Mouse (Mus musculus): ENCODE measurements around the gene Snx1.

Snx1 gene

GRCm38 (mm10) chr9:66063446-66063845 is 62.9 kb downstream of the Snx1 start:
- H3K4me3 ChIP-seq (replicated peaks; ENCODE audit: low read length): no peak overlapping the region
- no peak for TF ChIP-seq CTCF (conservative IDR thresholded peaks at IDR 0.05; ENCODE audit: low read length)
- no peak for TF ChIP-seq NANOG (IDR thresholded peaks at IDR 0.05; ENCODE audit: borderline replicate concordance, low read length)
- TF ChIP-seq POU5F1 (IDR thresholded peaks at IDR 0.05; ENCODE audit: borderline replicate concordance, low read length): no peak

GRCm38 (mm10) chr9:66061656-66062055 is 64.7 kb downstream of the Snx1 start:
- H3K27me3 ChIP-seq (ENCODE audit: insufficient read depth, low read length): no peaks in the 10 kb centered on the region
- H3K9me3 ChIP-seq (ENCODE audit: low read length): no peaks in the 10 kb centered on the region
- H3K36me3 ChIP-seq (ENCODE audit: insufficient read depth, low read length): peaks cover 55% of the 10 kb centered on the region
- H3K4me1 ChIP-seq (replicated peaks; ENCODE audit: low read depth, low read length): peaks cover 49% of the 10 kb centered on the region
- TF ChIP-seq POU5F1 (IDR thresholded peaks at IDR 0.05; ENCODE audit: borderline replicate concordance, low read length) (no peak), NANOG (IDR thresholded peaks at IDR 0.05; ENCODE audit: borderline replicate concordance, low read length) (no peak), CTCF (conservative IDR thresholded peaks at IDR 0.05; ENCODE audit: low read length) (no peak)
- no peak overlapping the region for H3K4me3 ChIP-seq (replicated peaks; ENCODE audit: low read length)

More at GRCm38 (mm10) chr9:66063446-66063845, 62.9 kb downstream of the Snx1 start:
- H3K4me1 ChIP-seq (replicated peaks; ENCODE audit: low read depth, low read length): peaks cover 59% of the 10 kb centered on the region
- H3K9me3 ChIP-seq (ENCODE audit: low read length): no peaks in the 10 kb centered on the region
- peaks cover 64% of the 10 kb centered on the region for H3K36me3 ChIP-seq (ENCODE audit: insufficient read depth, low read length)
- H3K27me3 ChIP-seq (ENCODE audit: insufficient read depth, low read length): peaks cover 17% of the 10 kb centered on the region

GRCm38 (mm10) chr9:66060986-66061385 is 65.4 kb downstream of the Snx1 start:
- TF ChIP-seq POU5F1 (IDR thresholded peaks at IDR 0.05; ENCODE audit: borderline replicate concordance, low read length) (no peak), CTCF (conservative IDR thresholded peaks at IDR 0.05; ENCODE audit: low read length) (no peak), NANOG (IDR thresholded peaks at IDR 0.05; ENCODE audit: borderline replicate concordance, low read length) (no peak)
- Histone ChIP-seq H3K9me3 (ENCODE audit: low read length) (no peaks in the 10 kb centered on the region), H3K4me1 (replicated peaks; ENCODE audit: low read depth, low read length) (peaks cover 49% of the 10 kb centered on the region), H3K4me3 (replicated peaks; ENCODE audit: low read length) (peak overlapping the region; percentile 93), H3K27me3 (ENCODE audit: insufficient read depth, low read length) (no peaks in the 10 kb centered on the region), H3K36me3 (ENCODE audit: insufficient read depth, low read length) (peaks cover 48% of the 10 kb centered on the region)

GRCm38 (mm10) chr9:66060308-66060647 is 66.1 kb downstream of the Snx1 start:
- no peaks in the 10 kb centered on the region for H3K27me3 ChIP-seq (ENCODE audit: insufficient read depth, low read length)
- H3K9me3 ChIP-seq (ENCODE audit: low read length): no peaks in the 10 kb centered on the region
- TF ChIP-seq CTCF (conservative IDR thresholded peaks at IDR 0.05; ENCODE audit: low read length) (no peak), POU5F1 (IDR thresholded peaks at IDR 0.05; ENCODE audit: borderline replicate concordance, low read length) (no peak)
- peak overlapping the region; percentile 93 for H3K4me3 ChIP-seq (replicated peaks; ENCODE audit: low read length)
- H3K4me1 ChIP-seq (replicated peaks; ENCODE audit: low read depth, low read length): peaks cover 45% of the 10 kb centered on the region
- H3K36me3 ChIP-seq (ENCODE audit: insufficient read depth, low read length): peaks cover 41% of the 10 kb centered on the region

- H3K36me3 ChIP-seq (ENCODE audit: insufficient read depth, low read length): peaks cover 37% of the 10 kb centered on the region
- TF ChIP-seq NANOG (IDR thresholded peaks at IDR 0.05; ENCODE audit: borderline replicate concordance, low read length) (no peak), CTCF (conservative IDR thresholded peaks at IDR 0.05; ENCODE audit: low read length) (no peak), POU5F1 (IDR thresholded peaks at IDR 0.05; ENCODE audit: borderline replicate concordance, low read length) (no peak)
- H3K4me1 ChIP-seq (replicated peaks; ENCODE audit: low read depth, low read length): peaks cover 42% of the 10 kb centered on the region
- peak within 1 kb of the TSS; percentile 93 for H3K4me3 ChIP-seq (replicated peaks; ENCODE audit: low read length)
- H3K27me3 ChIP-seq (ENCODE audit: insufficient read depth, low read length): no peaks in the 10 kb centered on the region
- no peaks in the 10 kb centered on the region for H3K9me3 ChIP-seq (ENCODE audit: low read length)
Measured at GRCm38 (mm10) chr9:66059583-66060307, 66.6 kb downstream of the Snx1 start, which contains the start of gene Ppib. TSS of gene Ppib (plus strand) at chr9:66060222.

GRCm38 (mm10) chr9:66053620-66054019 is 72.8 kb downstream of the Snx1 start:
- TF ChIP-seq CTCF (conservative IDR thresholded peaks at IDR 0.05; ENCODE audit: low read length) (peak; percentile 65), POU5F1 (IDR thresholded peaks at IDR 0.05; ENCODE audit: borderline replicate concordance, low read length) (no peak)
- peaks cover 5% of the 10 kb centered on the region; the same call in 1 of the 2 replicates for H3K9me3 ChIP-seq (ENCODE audit: low read length)
- H3K4me1 ChIP-seq (replicated peaks; ENCODE audit: low read depth, low read length): peaks cover 8% of the 10 kb centered on the region; the same call in 1 of the 2 replicates
- no peak overlapping the region for H3K4me3 ChIP-seq (replicated peaks; ENCODE audit: low read length)
- peaks cover 4% of the 10 kb centered on the region; the same call in 1 of the 2 replicates for H3K27me3 ChIP-seq (ENCODE audit: insufficient read depth, low read length)
- H3K36me3 ChIP-seq (ENCODE audit: insufficient read depth, low read length): no peaks in the 10 kb centered on the region

GRCm38 (mm10) chr9:66052731-66053130 is 73.7 kb downstream of the Snx1 start:
- H3K9me3 ChIP-seq (ENCODE audit: low read length): peaks cover 5% of the 10 kb centered on the region; the same call in 1 of the 2 replicates
- TF ChIP-seq POU5F1 (IDR thresholded peaks at IDR 0.05; ENCODE audit: borderline replicate concordance, low read length) (no peak), CTCF (conservative IDR thresholded peaks at IDR 0.05; ENCODE audit: low read length) (no peak), NANOG (IDR thresholded peaks at IDR 0.05; ENCODE audit: borderline replicate concordance, low read length) (no peak)
- no peaks in the 10 kb centered on the region for H3K36me3 ChIP-seq (ENCODE audit: insufficient read depth, low read length)
- H3K4me1 ChIP-seq (replicated peaks; ENCODE audit: low read depth, low read length): peaks cover 5% of the 10 kb centered on the region; the same call in 1 of the 2 replicates
- peaks cover 4% of the 10 kb centered on the region; the same call in 1 of the 2 replicates for H3K27me3 ChIP-seq (ENCODE audit: insufficient read depth, low read length)
- no peak overlapping the region for H3K4me3 ChIP-seq (replicated peaks; ENCODE audit: low read length)

- Histone ChIP-seq H3K36me3 (ENCODE audit: insufficient read depth, low read length) (no peaks in the 10 kb centered on the region), H3K9me3 (ENCODE audit: low read length) (peaks cover 5% of the 10 kb centered on the region; the same call in 1 of the 2 replicates), H3K27me3 (ENCODE audit: insufficient read depth, low read length) (peaks cover 4% of the 10 kb centered on the region; the same call in 1 of the 2 replicates), H3K4me1 (replicated peaks; ENCODE audit: low read depth, low read length) (peaks cover 5% of the 10 kb centered on the region; the same call in 1 of the 2 replicates), H3K4me3 (replicated peaks; ENCODE audit: low read length) (no peak overlapping the region)
- TF ChIP-seq CTCF (conservative IDR thresholded peaks at IDR 0.05; ENCODE audit: low read length) (no peak), POU5F1 (IDR thresholded peaks at IDR 0.05; ENCODE audit: borderline replicate concordance, low read length) (no peak), NANOG (IDR thresholded peaks at IDR 0.05; ENCODE audit: borderline replicate concordance, low read length) (no peak)
Measured at GRCm38 (mm10) chr9:66051493-66051892, 74.9 kb downstream of the Snx1 start.

All from E14TG2a.4 (cell line).